Mouse (Mus musculus): ENCODE results near the gene Hcrtr1. TPM values are rescaled to one million over a fixed set of nuclear protein-coding genes. Genes with fewer than 3 reads are reported as not detected.

The Hcrtr1 gene
- polyA plus RNA-seq, 1 experiment from 2014 or later, result 0.50 TPM

GRCm38 (mm10) chr4:130133399-130133798, 5.8 kb downstream of the Hcrtr1 start:
- H3K27me3 ChIP-seq, result peaks cover 18% of the 10 kb centered on the region
- no peaks in the 10 kb centered on the region for H3K36me3 ChIP-seq
- H3K4me2 ChIP-seq, result no peak overlapping the region
- no peaks in the 10 kb centered on the region for H3K9me3 ChIP-seq
- no peak overlapping the region for H3K9ac ChIP-seq
- no peak overlapping the region for H3K4me3 ChIP-seq
- peaks cover 15% of the 10 kb centered on the region for H3K4me1 ChIP-seq
- ATAC-seq (ENCODE audit: borderline replicate concordance, extremely low read depth, low FRiP score, low TSS enrichment), result no peak
- no peak overlapping the region for H3K27ac ChIP-seq
- WGBS, result 38% methylated on average over 6 of the region's 6 CpGs

GRCm38 (mm10) chr4:130131448-130132105, 7.6 kb downstream of the Hcrtr1 start:
- H3K9me3 ChIP-seq, result no peaks in the 10 kb centered on the region
- 0 out of 2 replicates have a peak, but pooled peaks cover 10% of the 10 kb centered on the region for H3K4me1 ChIP-seq
- H3K4me2 ChIP-seq, result no peak overlapping the region
- no peak for ATAC-seq (ENCODE audit: borderline replicate concordance, extremely low read depth, low FRiP score, low TSS enrichment)
- H3K4me3 ChIP-seq, result no peak overlapping the region
- 87% methylated on average over 7 of the region's 7 CpGs for WGBS
- H3K27ac ChIP-seq, result no peak overlapping the region
- no peak overlapping the region for H3K9ac ChIP-seq
- H3K36me3 ChIP-seq, result peaks cover 13% of the 10 kb centered on the region
- H3K27me3 ChIP-seq, result peaks cover 3% of the 10 kb centered on the region; the same call in 1 of the 2 replicates

- Histone ChIP-seq H3K4me1 (0 out of 2 replicates have a peak, but pooled peaks cover 10% of the 10 kb centered on the region), H3K9me3 (no peaks in the 10 kb centered on the region), H3K4me2 (no peak overlapping the region), H3K27me3 (no peaks in the 10 kb centered on the region), H3K4me3 (no peak overlapping the region), H3K27ac (peak overlapping the region; percentile 29; the same call in 1 of the 2 replicates), H3K9ac (no peak overlapping the region), H3K36me3 (peaks cover 21% of the 10 kb centered on the region)
- 53% methylated on average over 13 of the region's 13 CpGs for whole genome bisulfite sequencing
- peak; percentile 40; the same call in 1 of the 2 replicates for ATAC-seq (ENCODE audit: borderline replicate concordance, extremely low read depth, low FRiP score, low TSS enrichment)
These were observed 8.4 kb downstream of the Hcrtr1 start for GRCm38 (mm10) chr4:130130641-130131350.

GRCm38 (mm10) chr4:130130082-130130481, 9.1 kb downstream of the Hcrtr1 start:
- no peak overlapping the region for H3K27ac ChIP-seq
- ATAC-seq (ENCODE audit: borderline replicate concordance, extremely low read depth, low FRiP score, low TSS enrichment), result no peak
- H3K27me3 ChIP-seq, result no peaks in the 10 kb centered on the region
- no peak overlapping the region for H3K4me2 ChIP-seq
- H3K36me3 ChIP-seq, result peaks cover 26% of the 10 kb centered on the region
- WGBS, result 73% methylated on average over 10 of the region's 10 CpGs
- H3K9me3 ChIP-seq, result no peaks in the 10 kb centered on the region
- H3K4me3 ChIP-seq, result no peak overlapping the region
- no peak overlapping the region for H3K9ac ChIP-seq
- 0 out of 2 replicates have a peak, but pooled peaks cover 13% of the 10 kb centered on the region for H3K4me1 ChIP-seq

GRCm38 (mm10) chr4:130128907-130129306, 10.3 kb downstream of the Hcrtr1 start:
- 78% methylated on average over 5 of the region's 5 CpGs for WGBS
- H3K9ac ChIP-seq, result no peak overlapping the region
- ATAC-seq (ENCODE audit: borderline replicate concordance, extremely low read depth, low FRiP score, low TSS enrichment), result no peak

GRCm38 (mm10) chr4:130125935-130126334, 13.2 kb downstream of the Hcrtr1 start:
- WGBS, result 72% methylated on average over 5 of the region's 5 CpGs
- H3K9ac ChIP-seq, result no peak overlapping the region
- H3K36me3 ChIP-seq, result peaks cover 47% of the 10 kb centered on the region
- ATAC-seq (ENCODE audit: borderline replicate concordance, extremely low read depth, low FRiP score, low TSS enrichment), result no peak
- H3K27me3 ChIP-seq, result no peaks in the 10 kb centered on the region
- no peak overlapping the region for H3K27ac ChIP-seq
- H3K4me1 ChIP-seq, result peaks cover 35% of the 10 kb centered on the region
- H3K4me2 ChIP-seq, result no peak overlapping the region
- H3K4me3 ChIP-seq, result no peak overlapping the region
- no peaks in the 10 kb centered on the region for H3K9me3 ChIP-seq

More at GRCm38 (mm10) chr4:130128907-130129306, 10.3 kb downstream of the Hcrtr1 start:
- Histone ChIP-seq H3K4me3 (no peak overlapping the region), H3K4me2 (no peak overlapping the region), H3K27ac (no peak overlapping the region), H3K27me3 (no peaks in the 10 kb centered on the region), H3K36me3 (peaks cover 26% of the 10 kb centered on the region), H3K4me1 (peaks cover 23% of the 10 kb centered on the region), H3K9me3 (no peaks in the 10 kb centered on the region)

GRCm38 (mm10) chr4:130125164-130125563, 14.0 kb downstream of the Hcrtr1 start:
- Histone ChIP-seq H3K27ac (peak overlapping the region; percentile 84), H3K9me3 (no peaks in the 10 kb centered on the region), H3K4me2 (no peak overlapping the region), H3K36me3 (peaks cover 49% of the 10 kb centered on the region), H3K4me1 (peaks cover 30% of the 10 kb centered on the region), H3K9ac (no peak overlapping the region), H3K4me3 (no peak overlapping the region), H3K27me3 (no peaks in the 10 kb centered on the region)
- 61% methylated on average over 6 of the region's 6 CpGs for WGBS
- ATAC-seq (ENCODE audit: borderline replicate concordance, extremely low read depth, low FRiP score, low TSS enrichment), result no peak

- H3K4me3 ChIP-seq, result no peak overlapping the region
- peak overlapping the region; percentile 84 for H3K27ac ChIP-seq
- no peak overlapping the region for H3K9ac ChIP-seq
- 64% methylated on average over 4 of the region's 4 CpGs for WGBS
- H3K4me1 ChIP-seq, result peaks cover 26% of the 10 kb centered on the region
- H3K27me3 ChIP-seq, result no peaks in the 10 kb centered on the region
- H3K36me3 ChIP-seq, result peaks cover 49% of the 10 kb centered on the region
- no peaks in the 10 kb centered on the region for H3K9me3 ChIP-seq
- H3K4me2 ChIP-seq, result no peak overlapping the region
- ATAC-seq (ENCODE audit: borderline replicate concordance, extremely low read depth, low FRiP score, low TSS enrichment), result 0 out of 2 replicates have a peak, but pooled peaks have one; percentile 63
These were observed 15.0 kb downstream of the Hcrtr1 start for GRCm38 (mm10) chr4:130124110-130124509.

GRCm38 (mm10) chr4:130123020-130123419, 16.1 kb downstream of the Hcrtr1 start:
- Histone ChIP-seq H3K27me3 (no peaks in the 10 kb centered on the region), H3K36me3 (peaks cover 49% of the 10 kb centered on the region), H3K9ac (no peak overlapping the region), H3K4me1 (peaks cover 26% of the 10 kb centered on the region), H3K9me3 (no peaks in the 10 kb centered on the region), H3K4me3 (no peak overlapping the region), H3K4me2 (no peak overlapping the region), H3K27ac (peak overlapping the region; percentile 84; the same call in 1 of the 2 replicates)
- 69% methylated on average over 5 of the region's 5 CpGs for WGBS
- no peak for ATAC-seq (ENCODE audit: borderline replicate concordance, extremely low read depth, low FRiP score, low TSS enrichment)

GRCm38 (mm10) chr4:130121560-130121959, 17.6 kb downstream of the Hcrtr1 start:
- H3K36me3 ChIP-seq, result peaks cover 36% of the 10 kb centered on the region
- no peak overlapping the region for H3K4me2 ChIP-seq
- H3K4me1 ChIP-seq, result peaks cover 26% of the 10 kb centered on the region
- H3K9ac ChIP-seq, result no peak overlapping the region
- WGBS, result 71% methylated on average over 8 of the region's 8 CpGs
- H3K4me3 ChIP-seq, result no peak overlapping the region
- no peaks in the 10 kb centered on the region for H3K27me3 ChIP-seq
- no peak overlapping the region for H3K27ac ChIP-seq
- no peak for ATAC-seq (ENCODE audit: borderline replicate concordance, extremely low read depth, low FRiP score, low TSS enrichment)
- no peaks in the 10 kb centered on the region for H3K9me3 ChIP-seq

- no peak overlapping the region for H3K4me2 ChIP-seq
- H3K9ac ChIP-seq, result no peak overlapping the region
- no peak overlapping the region for H3K4me3 ChIP-seq
- 83% methylated on average over 4 of the region's 4 CpGs for WGBS
- no peak for ATAC-seq (ENCODE audit: borderline replicate concordance, extremely low read depth, low FRiP score, low TSS enrichment)
- H3K36me3 ChIP-seq, result peaks cover 28% of the 10 kb centered on the region
- no peaks in the 10 kb centered on the region for H3K27me3 ChIP-seq
- no peaks in the 10 kb centered on the region for H3K9me3 ChIP-seq
- no peak overlapping the region for H3K27ac ChIP-seq
- peaks cover 26% of the 10 kb centered on the region for H3K4me1 ChIP-seq
These were observed 18.4 kb downstream of the Hcrtr1 start for GRCm38 (mm10) chr4:130120752-130121151.

GRCm38 (mm10) chr4:130112732-130113131, 26.4 kb downstream of the Hcrtr1 start:
- Histone ChIP-seq H3K27ac (no peak overlapping the region), H3K4me1 (peaks cover 26% of the 10 kb centered on the region), H3K27me3 (no peaks in the 10 kb centered on the region), H3K9me3 (no peaks in the 10 kb centered on the region), H3K4me2 (no peak overlapping the region), H3K9ac (no peak overlapping the region), H3K36me3 (0 out of 2 replicates have a peak, but pooled peaks cover 8% of the 10 kb centered on the region), H3K4me3 (no peak overlapping the region)
- 88% methylated on average over 1 of the region's 1 CpGs for WGBS
- ATAC-seq (ENCODE audit: borderline replicate concordance, extremely low read depth, low FRiP score, low TSS enrichment), result no peak
